Mouse (Mus musculus) lung, postnatal 0 days (tissue): ENCODE measurements around the gene Arid2.

Source experiments
- CTCF ChIP-seq: IDR thresholded peaks from 2 replicates; pipeline ENCODE4 v1.5.1; 2016; ENCODE audit warnings: antibody characterized with exemption, mild to moderate bottlenecking
- EP300 ChIP-seq: IDR thresholded peaks from 2 replicates; pipeline ENCODE4 v1.6.1; 2016; ENCODE audit warnings: antibody characterized with exemption, mild to moderate bottlenecking, control low read depth

- TF ChIP-seq CTCF (no peak), EP300 (no peak)
Measured at GRCm38 (mm10) chr15:96408717-96409121, 121.4 kb downstream of the Arid2 start.
